Mouse (Mus musculus) CH12.LX (cell line): ENCODE data around the gene Psmb9. TPM values are rescaled to one million over a fixed set of nuclear protein-coding genes. Genes with fewer than 3 reads are reported as not detected.

Experiments used
- DNase-seq: peaks from one replicate; pipeline ENCODE4 v3.0.0-alpha.2; 2013; ENCODE audit errors: extremely low read depth
- H3K27ac ChIP-seq: 2 replicates; pipeline ENCODE4 v1.5.1; 2012; ENCODE audit warnings: low read depth, mild to moderate bottlenecking, control low read depth, moderate library complexity; ENCODE audit not compliant: insufficient read depth
- H3K27me3 ChIP-seq: replicated peaks from 2 replicates; pipeline ENCODE3; 2012; ENCODE audit warnings: inconsistent platforms
- H3K36me3 ChIP-seq, 2 experiments: replicated peaks in 1 of 2; 2 replicates each; pipeline versions ENCODE3 to v1.6.1; 2012; ENCODE audit warnings: inconsistent platforms in 1 of 2, low read length in 1 of 2, mild to moderate bottlenecking in 1 of 2, mixed read lengths in 1 of 2, moderate library complexity in 1 of 2; ENCODE audit not compliant: control insufficient read depth in 1 of 2, insufficient read depth in 1 of 2
- H3K4me1 ChIP-seq, 2 experiments: 2 replicates each; pipeline ENCODE4 v1.6.1; 2012; ENCODE audit warnings: inconsistent platforms in 1 of 2, moderate library complexity in 1 of 2; ENCODE audit not compliant: insufficient read depth in 2 of 2, control insufficient read depth in 1 of 2
- H3K4me2 ChIP-seq: 2 replicates; pipeline ENCODE4 v1.6.1; 2012; ENCODE audit warnings: low read depth, mild to moderate bottlenecking, control low read depth; ENCODE audit not compliant: poor library complexity, insufficient read depth, severe bottlenecking
- H3K4me3 ChIP-seq, 3 experiments: fragments of 150-350 bp in 1 of 3; sonication (generic) in 1 of 3; replicated peaks in 1 of 3; 2 replicates each; pipeline versions ENCODE3 to v1.5.1; 2011 to 2012; ENCODE audit warnings: low read depth in 2 of 3, low read length in 2 of 3, mild to moderate bottlenecking in 2 of 3, moderate library complexity in 2 of 3, control low read depth in 1 of 3, improper control_type of control experiment in 1 of 3, inconsistent platforms in 1 of 3, mixed read lengths in 1 of 3; ENCODE audit not compliant: poor library complexity in 1 of 3
- H3K79me2 ChIP-seq: replicated peaks from 2 replicates; pipeline ENCODE4 v1.6.1; 2012; ENCODE audit warnings: mild to moderate bottlenecking, moderate library complexity; ENCODE audit not compliant: control insufficient read depth, poor library complexity, insufficient read depth, severe bottlenecking; ENCODE audit errors: extremely low read depth
- H3K9ac ChIP-seq: 2 replicates; pipeline ENCODE4 v1.6.1; 2012; ENCODE audit warnings: low read depth, mild to moderate bottlenecking, control low read depth, moderate library complexity; ENCODE audit not compliant: insufficient read depth
- H3K9me3 ChIP-seq: replicated peaks from 2 replicates; pipeline ENCODE3; 2012; ENCODE audit warnings: low read length, inconsistent platforms, mixed read lengths
- BHLHE40 ChIP-seq: IDR thresholded peaks from 2 replicates; pipeline ENCODE4 v1.6.1; 2011; ENCODE audit warnings: mild to moderate bottlenecking, low read depth, low read length, improper control_type of control experiment
- CHD1 ChIP-seq: IDR thresholded peaks from 2 replicates; pipeline ENCODE4 v1.6.1; 2012; ENCODE audit warnings: low read depth, low read length, improper control_type of control experiment, inconsistent platforms
- CHD2 ChIP-seq: IDR thresholded peaks from 2 replicates; pipeline ENCODE4 v1.6.1; 2011; ENCODE audit warnings: low read length, improper control_type of control experiment
- CTCF ChIP-seq, 2 experiments: IDR thresholded peaks in 1 of 2; conservative IDR thresholded peaks in 1 of 2; 2 replicates each; pipeline ENCODE4 v1.5.1; 2011 to 2012; ENCODE audit warnings: low read depth in 2 of 2, low read length in 2 of 2, improper control_type of control experiment in 1 of 2, inconsistent platforms in 1 of 2, mild to moderate bottlenecking in 1 of 2, moderate library complexity in 1 of 2
- ELF1 ChIP-seq: IDR thresholded peaks from 2 replicates; pipeline ENCODE4 v1.6.1; 2014; ENCODE audit warnings: low read depth, mild to moderate bottlenecking, inconsistent platforms, low read length, improper control_type of control experiment
- EP300 ChIP-seq: IDR thresholded peaks from 2 replicates; pipeline ENCODE4 v1.6.1; 2011; ENCODE audit warnings: low read length, improper control_type of control experiment
- ETS1 ChIP-seq: conservative IDR thresholded peaks from 2 replicates; pipeline ENCODE4 v1.6.1; 2012; ENCODE audit warnings: low read depth, mild to moderate bottlenecking, inconsistent platforms, low read length, improper control_type of control experiment, moderate library complexity
- GABPA ChIP-seq: IDR thresholded peaks from 2 replicates; pipeline ENCODE4 v1.6.1; 2012; ENCODE audit warnings: low read depth, low read length, improper control_type of control experiment, inconsistent platforms; ENCODE audit not compliant: insufficient replicate concordance
- HCFC1 ChIP-seq: IDR thresholded peaks from 2 replicates; pipeline ENCODE4 v1.6.1; 2012; ENCODE audit warnings: low read depth, mild to moderate bottlenecking, inconsistent platforms, low read length, improper control_type of control experiment
- JUN ChIP-seq: IDR thresholded peaks from 2 replicates; pipeline ENCODE4 v1.6.1; 2011; ENCODE audit warnings: low read depth, mild to moderate bottlenecking, low read length, improper control_type of control experiment, moderate library complexity; ENCODE audit not compliant: insufficient read depth
- JUND ChIP-seq: conservative IDR thresholded peaks from 2 replicates; pipeline ENCODE4 v1.6.1; 2011; ENCODE audit warnings: low read depth, low read length, improper control_type of control experiment
- KAT2A ChIP-seq: IDR thresholded peaks from 2 replicates; pipeline ENCODE4 v1.6.1; 2012; ENCODE audit warnings: low read length, improper control_type of control experiment, inconsistent platforms; ENCODE audit not compliant: insufficient replicate concordance
- MAZ ChIP-seq: IDR thresholded peaks from 2 replicates; pipeline ENCODE4 v1.6.1; 2012; ENCODE audit warnings: low read depth, mild to moderate bottlenecking, inconsistent platforms, low read length, improper control_type of control experiment, moderate library complexity
- MEF2A ChIP-seq: IDR thresholded peaks from 2 replicates; pipeline ENCODE4 v1.6.1; 2014; ENCODE audit warnings: low read depth, mild to moderate bottlenecking, inconsistent platforms, low read length, improper control_type of control experiment, borderline replicate concordance
- MXI1 ChIP-seq: IDR thresholded peaks from 2 replicates; pipeline ENCODE4 v1.6.1; 2011; ENCODE audit warnings: mild to moderate bottlenecking, low read depth, low read length, improper control_type of control experiment
- NRF1 ChIP-seq: IDR thresholded peaks from 2 replicates; pipeline ENCODE4 v1.6.1; 2014; ENCODE audit warnings: low read depth, mild to moderate bottlenecking, inconsistent platforms, low read length, improper control_type of control experiment, moderate library complexity
- PAX5 ChIP-seq: IDR thresholded peaks from 2 replicates; pipeline ENCODE4 v1.6.1; 2012; ENCODE audit warnings: low read length, inconsistent platforms, mixed read lengths
- POLR2A ChIP-seq: IDR thresholded peaks from 2 replicates; pipeline ENCODE4 v1.6.1; 2011; ENCODE audit warnings: low read depth, mild to moderate bottlenecking, improper control_type of control experiment, low read length
- RAD21 ChIP-seq: IDR thresholded peaks from 2 replicates; pipeline ENCODE4 v1.6.1; 2011; ENCODE audit warnings: low read depth, mild to moderate bottlenecking, low read length, improper control_type of control experiment, moderate library complexity
- RCOR1 ChIP-seq: conservative IDR thresholded peaks from 2 replicates; pipeline ENCODE4 v1.6.1; 2012; ENCODE audit warnings: low read depth, mild to moderate bottlenecking, inconsistent platforms, low read length, improper control_type of control experiment
- TBP ChIP-seq: conservative IDR thresholded peaks from 2 replicates; pipeline ENCODE4 v1.6.1; 2011; ENCODE audit warnings: low read depth, low read length, improper control_type of control experiment
- TCF12 ChIP-seq: IDR thresholded peaks from 2 replicates; pipeline ENCODE4 v1.6.1; 2014; ENCODE audit warnings: low read depth, mild to moderate bottlenecking, inconsistent platforms, low read length, improper control_type of control experiment
- USF1 ChIP-seq: IDR thresholded peaks from 2 replicates; pipeline ENCODE4 v1.6.1; 2014; ENCODE audit warnings: low read depth, mild to moderate bottlenecking, inconsistent platforms, low read length, improper control_type of control experiment
- USF2 ChIP-seq: conservative IDR thresholded peaks from 2 replicates; pipeline ENCODE4 v1.6.1; 2011; ENCODE audit warnings: low read depth, low read length, improper control_type of control experiment
- ZC3H11A ChIP-seq: IDR thresholded peaks from 2 replicates; pipeline ENCODE4 v1.6.1; 2012; ENCODE audit warnings: low read depth, mild to moderate bottlenecking, inconsistent platforms, low read length, improper control_type of control experiment
- ZKSCAN1 ChIP-seq: IDR thresholded peaks from 2 replicates; pipeline ENCODE4 v1.6.1; 2012; ENCODE audit warnings: low read depth, inconsistent platforms, low read length, improper control_type of control experiment, borderline replicate concordance
- dilution Hi-C: fragments of 300-500 bp; cut with MboI; formaldehyde crosslinking; loops from 2 replicates; pipeline ENCODE4 v1.14.3; 2020; ENCODE audit warnings: low sequenced_read_pairs; ENCODE audit not compliant: extremely low pct_unique_long_range_greater_than_20kb, extremely low pct_ligation_motif_present
- in situ Hi-C: fragments of 300-500 bp; cut with MboI; formaldehyde crosslinking; loops from 3 replicates; pipeline ENCODE4 v1.14.3; 2019; ENCODE audit warnings: low sequenced_read_pairs, low pct_ligation_motif_present, low pct_unique_long_range_greater_than_20kb, mixed read lengths
- polyA plus RNA-seq: library from polyadenylated mRNA; unstranded; fragments of >175 nt; gene quantifications from 2 replicates; pipeline ENCODE4 v1.2.1, GENCODE M21; 2012; ENCODE audit warnings: low read depth; ENCODE audit not compliant: insufficient read length
- total RNA-seq, 2 experiments: library from RNA; depleted of rRNA; stranded (reverse); fragments of 300-350 nt in 1 of 2; fragments of >200 nt in 1 of 2; gene quantifications; 2 replicates each; pipeline ENCODE4 v1.2.3; 2012 to 2014

Gene Psmb9
- total and polyA plus RNA-seq, 3 experiments: 159 to 435 (median 192) TPM

GRCm38 (mm10) chr17:34179913-34180859 is 7.4 kb downstream of the Psmb9 start (continued):
- TF ChIP-seq USF2: peak; percentile 52

- no peaks in the 10 kb centered on the region for H3K27me3 ChIP-seq
- H3K9me3 ChIP-seq: peaks cover 4% of the 10 kb centered on the region
- no peak for DNase-seq
- peaks cover 20 to 31% of the 10 kb centered on the region in 2 experiments for H3K36me3 ChIP-seq
- H3K4me2 ChIP-seq: peak overlapping the region; percentile 51; the same call in 1 of the 2 replicates
- peaks cover 17 to 54% of the 10 kb centered on the region in 2 experiments for H3K4me1 ChIP-seq
- peak overlapping the region in 1 of 3 experiments; percentile 4 for H3K4me3 ChIP-seq
- no peak for TF ChIP-seq ELF1
- peak; percentile 52; the same call in 1 of the 2 replicates for TF ChIP-seq POLR2A
- TF ChIP-seq RAD21: no peak
- no peak for TF ChIP-seq USF1
- no peak for TF ChIP-seq ZKSCAN1
- 0 out of 2 replicates have a peak, but pooled peaks have one; percentile 12 for TF ChIP-seq ETS1
- 0 out of 2 replicates have a peak, but pooled peaks have one; percentile 51 for TF ChIP-seq TBP
- no peak for TF ChIP-seq MEF2A
- TF ChIP-seq, all 38 proteins: peak for 3
- Histone ChIP-seq H3K9ac (peak overlapping the region; percentile 43), H3K27ac (peak overlapping the region; percentile 97), H3K79me2 (peaks cover 13% of the 10 kb centered on the region)
- in situ Hi-C loops (loop anchor here (5.0 kb wide), 1 partner anchor 33 kb away; no protein-coding TSS in a partner anchor), dilution Hi-C loops (no loop called here)
Observed at GRCm38 (mm10) chr17:34179019-34179418, 8.5 kb downstream of the Psmb9 start.

- Histone ChIP-seq H3K79me2 (no peaks in the 10 kb centered on the region), H3K9me3 (peaks cover 10% of the 10 kb centered on the region), H3K36me3 (peaks cover 6 to 13% of the 10 kb centered on the region in 2 experiments), H3K4me1 (peaks cover 10 to 50% of the 10 kb centered on the region in 2 experiments), H3K27ac (no peak overlapping the region), H3K9ac (no peak overlapping the region), H3K27me3 (no peaks in the 10 kb centered on the region), H3K4me3 (no peak overlapping the region), H3K4me2 (no peak overlapping the region)
- DNase-seq: no peak
- in situ Hi-C loops: loop anchor here (5.0 kb wide), 1 partner anchor 35 kb away; no protein-coding TSS in a partner anchor
- dilution Hi-C loops: no loop called here
- TF ChIP-seq ELF1: no peak
- no peak for TF ChIP-seq ETS1
- TF ChIP-seq CHD2: no peak
- no peak for TF ChIP-seq EP300
- no peak for TF ChIP-seq MAZ
- TF ChIP-seq CHD1: no peak
- TF ChIP-seq KAT2A: no peak
- TF ChIP-seq ZC3H11A: no peak
- no peak for TF ChIP-seq TCF12
- no peak for TF ChIP-seq JUN
- no peak for TF ChIP-seq RCOR1
- no peak for TF ChIP-seq JUND
- TF ChIP-seq NRF1: no peak
- no peak for TF ChIP-seq HCFC1
- TF ChIP-seq MXI1: no peak
- no peak; a peak in 1 of 4 replicates for TF ChIP-seq CTCF (conservative IDR thresholded peaks at IDR 0.05 in 1 of 2, IDR thresholded peaks at IDR 0.05 in 1 of 2; ENCODE audit: low read depth in 2 of 2, low read length in 2 of 2)
- no peak for TF ChIP-seq PAX5
- no peak for TF ChIP-seq BHLHE40
- no peak for TF ChIP-seq POLR2A
- no peak for TF ChIP-seq GABPA
Observed at GRCm38 (mm10) chr17:34177179-34177578, 10.4 kb downstream of the Psmb9 start.
